Mouse (Mus musculus): ENCODE measurements around the gene Phf21a.

- no peak for TF ChIP-seq CTCF (conservative IDR thresholded peaks at IDR 0.05; ENCODE audit: low read length)
- no peak for TF ChIP-seq POU5F1 (IDR thresholded peaks at IDR 0.05; ENCODE audit: borderline replicate concordance, low read length)
Observed at GRCm38 (mm10) chr2:92202319-92203040, 109.6 kb downstream of the Phf21a start.

All from E14TG2a.4 (cell line).